Mouse (Mus musculus): ENCODE results near the gene Cadps.

DNA sequence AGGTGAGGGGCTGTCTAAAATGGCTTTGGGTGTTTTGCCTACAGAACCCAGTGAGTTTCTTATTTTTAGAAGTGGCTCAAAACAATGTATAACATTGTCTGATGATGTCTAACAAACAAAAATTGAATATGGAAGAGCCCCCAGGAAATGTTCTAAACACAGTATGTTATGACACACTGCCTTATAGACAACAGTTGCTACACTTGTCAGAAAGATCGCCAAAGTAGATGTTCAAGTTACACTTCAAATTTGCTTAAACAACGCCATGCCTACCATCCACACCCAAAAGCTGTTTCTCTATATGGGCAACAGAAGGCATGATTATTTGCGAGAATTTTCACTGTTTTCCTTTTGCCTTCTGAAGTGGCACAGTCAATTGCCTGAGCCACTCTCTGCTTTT, 10.8 kb downstream of the Cadps start:
- TF ChIP-seq USF1 (IDR thresholded peaks at IDR 0.05; ENCODE audit: low read depth) (no peak), CTCF (IDR thresholded peaks at IDR 0.05; ENCODE audit: control insufficient read depth, insufficient read depth, insufficient read length) (no peak), MYOG (IDR thresholded peaks at IDR 0.05; ENCODE audit: control insufficient read depth, extremely low read depth, insufficient read length) (no peak)
